Mouse (Mus musculus) left cerebral cortex, adult 18-20 months (tissue): ENCODE results near the gene Lrrc8e. TPM values are rescaled to one million over a fixed set of nuclear protein-coding genes. Genes with fewer than 3 reads are reported as not detected.
A peak's percentile ranks its signal among the peaks of the same experiment; 100 is the strongest.
"Not testable (repeated sequence)": the region's sequence is repeated elsewhere in the genome, so short reads cannot be mapped to it uniquely, and the experiment has no call there.

Experiments
- DNase-seq, 2 experiments: peaks; one replicate each; pipeline ENCODE4 v3.0.0; 2021 to 2022; ENCODE audit warnings: low spot score in 2 of 2, mixed read lengths in 1 of 2
- total RNA-seq, 2 experiments: library from RNA; stranded (reverse); gene quantifications; 2 replicates each; pipeline ENCODE4 v1.2.3; 2021

Lrrc8e gene
- total RNA-seq, 2 experiments from 2014 or later, result 0.33 TPM; not detected in 1

DNA sequence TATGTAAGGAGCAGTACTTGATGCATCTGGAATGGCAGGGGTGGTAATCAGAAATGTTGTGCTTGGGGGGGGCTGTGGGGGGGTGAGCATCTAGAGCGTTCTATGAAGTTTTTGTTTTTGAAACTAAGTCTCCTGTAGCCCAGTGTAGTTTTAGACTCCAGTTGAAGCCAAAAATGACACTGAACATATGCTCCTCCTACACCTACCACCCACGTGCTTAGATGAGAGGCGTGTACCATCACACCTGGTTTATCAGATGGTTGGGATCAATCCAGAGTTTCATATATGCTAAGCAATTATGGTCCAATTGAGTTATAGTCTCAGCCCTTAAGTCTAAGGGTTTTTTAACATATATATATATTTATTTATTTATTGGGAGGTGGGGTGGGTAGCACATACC, 7.0 kb upstream of the Lrrc8e start:
- peak in 1 of 2 experiments; percentile 39 for DNase-seq

GRCm38 (mm10) chr8:4222059-4222458, 4.6 kb upstream of the Lrrc8e start:
- no peak for DNase-seq

DNA sequence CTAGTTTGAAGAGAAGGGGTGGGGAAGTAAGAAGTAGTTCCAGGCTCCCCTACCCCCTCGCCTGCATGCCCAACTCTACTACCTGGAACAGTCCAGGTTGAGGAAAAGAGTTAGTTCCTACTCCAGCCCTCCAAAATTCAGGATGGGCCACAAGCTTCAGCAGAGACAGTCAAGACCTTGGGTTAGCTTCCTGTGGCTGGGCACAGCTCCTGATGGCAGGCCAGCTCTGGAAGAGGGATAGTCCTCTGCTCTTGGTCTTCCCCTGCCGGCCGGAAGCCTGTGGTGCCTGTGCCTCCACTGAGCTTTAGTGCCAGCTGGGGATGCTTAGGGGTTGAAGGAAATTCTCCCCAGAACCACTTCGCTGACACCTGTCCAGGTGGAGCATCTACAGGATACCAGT, 304 bp upstream of the Lrrc8e start:
- DNase-seq, result no peak

GRCm38 (mm10) chr8:4227919-4228318, 1.3 kb downstream of the Lrrc8e start:
- DNase-seq, result no peak

DNA sequence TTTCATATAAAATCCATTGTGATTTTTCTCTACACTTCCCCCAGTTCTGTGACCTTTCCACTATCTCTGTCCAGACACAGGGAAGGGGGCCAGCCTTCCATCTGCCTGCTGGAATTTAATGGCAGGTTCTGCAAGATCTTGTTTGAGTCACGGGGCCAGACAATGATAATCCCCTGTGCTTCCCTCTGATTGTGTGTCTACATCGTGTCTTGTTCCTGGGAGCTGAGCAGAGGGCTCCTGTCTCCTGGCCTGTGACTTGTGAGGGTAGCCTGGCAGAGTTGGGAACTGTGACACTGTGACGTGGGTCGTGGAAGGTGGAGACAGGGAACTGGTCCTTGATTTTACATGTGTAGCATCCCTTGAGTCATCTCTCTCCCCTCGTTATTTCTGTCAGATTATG, 3.2 kb downstream of the Lrrc8e start:
- no peak for DNase-seq

- DNase-seq, result no peak
Observed at GRCm38 (mm10) chr8:4230612-4231351, 4.2 kb downstream of the Lrrc8e start.

GRCm38 (mm10) chr8:4237814-4238433, 11.3 kb downstream of the Lrrc8e start:
- DNase-seq, result no peak

GRCm38 (mm10) chr8:4238434-4239192, 12.0 kb downstream of the Lrrc8e start, which contains the start of the genes Map2k7 and Gm49320:
Map2k7 (plus strand) TSS chr8:4238740.
Gm49320 (plus strand) TSS chr8:4238865.
- peak; percentile 100 for DNase-seq

DNA sequence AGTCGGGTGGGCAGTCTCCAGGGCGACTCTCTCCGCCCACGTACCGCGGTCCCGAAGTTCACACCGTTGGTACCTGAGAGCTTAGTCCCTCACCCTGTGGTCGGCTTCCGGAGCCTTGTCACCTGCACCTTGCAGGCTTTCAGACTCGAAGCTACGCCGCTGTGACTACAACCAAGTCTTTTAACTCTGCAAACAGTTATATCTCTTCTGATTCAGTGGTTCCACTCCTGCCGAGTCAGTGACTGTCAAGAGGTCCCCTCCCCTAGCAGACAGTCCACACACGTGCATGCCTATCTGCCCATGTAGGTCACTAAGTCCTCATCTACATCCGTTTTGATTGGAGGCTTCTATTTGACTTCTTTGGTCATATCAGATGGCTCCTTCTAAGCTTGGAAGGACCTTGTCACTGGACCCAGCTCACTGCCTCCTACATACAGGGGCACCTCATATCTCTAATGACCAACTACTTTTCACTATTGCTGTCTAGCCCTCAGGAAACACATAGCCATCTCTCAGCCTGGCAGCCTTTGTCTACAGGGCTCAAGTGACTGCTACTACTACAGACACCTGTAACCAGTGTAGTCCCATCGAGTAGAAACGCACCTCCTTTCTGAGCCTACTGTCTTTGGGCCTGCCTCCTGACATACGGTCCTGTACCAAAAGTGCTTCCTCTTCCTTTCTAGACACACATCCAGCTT, 12.7 kb downstream of the Lrrc8e start:
- DNase-seq, result no peak

- no peak for DNase-seq
Observed at GRCm38 (mm10) chr8:4245061-4245460, 18.4 kb downstream of the Lrrc8e start.

DNA sequence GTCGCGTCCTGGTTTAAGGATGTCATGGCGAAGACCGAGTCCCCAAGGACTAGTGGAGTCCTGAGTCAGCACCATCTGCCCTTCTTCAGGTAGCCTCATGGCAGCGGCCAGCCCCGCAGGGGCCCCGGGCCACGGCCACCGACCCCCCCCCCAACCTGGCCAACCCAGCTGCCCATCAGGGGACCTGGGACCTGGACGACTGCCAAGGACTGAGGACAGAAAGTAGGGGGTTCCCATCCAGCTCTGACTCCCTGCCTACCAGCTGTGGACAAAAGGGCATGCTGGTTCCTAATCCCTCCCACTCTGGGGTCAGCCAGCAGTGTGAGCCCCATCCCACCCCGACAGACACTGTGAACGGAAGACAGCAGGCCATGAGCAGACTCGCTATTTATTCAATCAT, 19.1 kb downstream of the Lrrc8e start:
- DNase-seq, result no peak

DNA sequence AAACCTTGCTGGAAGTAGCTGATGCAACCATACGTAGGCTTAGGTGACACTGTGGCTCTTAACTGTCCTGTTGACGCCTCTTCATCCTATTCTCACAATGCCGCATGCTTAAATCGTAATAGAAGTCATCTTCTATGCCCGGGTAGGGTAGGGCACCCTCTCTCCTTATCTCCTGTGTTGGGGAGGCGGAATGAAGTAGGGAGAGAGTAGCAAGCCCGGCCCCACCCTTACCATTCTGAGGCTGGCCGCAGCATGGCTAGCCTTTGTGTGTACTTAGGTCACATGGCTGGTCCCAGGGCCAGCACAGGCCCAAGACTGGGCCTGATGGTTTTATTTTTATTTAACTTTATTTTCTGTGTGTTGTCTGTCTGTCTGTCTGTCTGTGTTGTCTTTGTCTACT, 20.6 kb downstream of the Lrrc8e start:
- no peak for DNase-seq

GRCm38 (mm10) chr8:4247951-4248540, 21.4 kb downstream of the Lrrc8e start, which contains the start of gene Tgfbr3l:
Tgfbr3l (plus strand) TSS chr8:4248214.
- no peak for DNase-seq

DNA sequence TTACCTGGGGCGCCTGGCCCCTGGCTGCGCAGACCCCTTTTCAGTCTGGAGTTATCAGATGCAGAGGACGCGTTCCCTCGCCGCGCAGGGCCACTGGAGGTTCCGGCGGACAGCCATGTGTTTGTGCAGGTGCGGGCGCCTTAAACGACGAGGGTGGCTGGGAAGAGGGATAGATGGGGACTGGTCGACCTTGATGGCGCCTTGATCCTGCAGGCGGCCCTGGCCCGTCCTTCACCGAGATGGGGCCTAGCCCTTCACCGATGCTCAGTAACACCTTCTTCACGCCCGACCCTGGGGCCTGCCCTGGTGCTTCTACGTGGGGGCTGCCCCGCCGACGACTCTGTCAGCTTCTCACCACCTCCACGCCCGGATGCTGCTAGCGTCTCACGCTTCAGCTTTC, 22.6 kb downstream of the Lrrc8e start:
- DNase-seq, result peak in 1 of 2 experiments; percentile 47

DNA sequence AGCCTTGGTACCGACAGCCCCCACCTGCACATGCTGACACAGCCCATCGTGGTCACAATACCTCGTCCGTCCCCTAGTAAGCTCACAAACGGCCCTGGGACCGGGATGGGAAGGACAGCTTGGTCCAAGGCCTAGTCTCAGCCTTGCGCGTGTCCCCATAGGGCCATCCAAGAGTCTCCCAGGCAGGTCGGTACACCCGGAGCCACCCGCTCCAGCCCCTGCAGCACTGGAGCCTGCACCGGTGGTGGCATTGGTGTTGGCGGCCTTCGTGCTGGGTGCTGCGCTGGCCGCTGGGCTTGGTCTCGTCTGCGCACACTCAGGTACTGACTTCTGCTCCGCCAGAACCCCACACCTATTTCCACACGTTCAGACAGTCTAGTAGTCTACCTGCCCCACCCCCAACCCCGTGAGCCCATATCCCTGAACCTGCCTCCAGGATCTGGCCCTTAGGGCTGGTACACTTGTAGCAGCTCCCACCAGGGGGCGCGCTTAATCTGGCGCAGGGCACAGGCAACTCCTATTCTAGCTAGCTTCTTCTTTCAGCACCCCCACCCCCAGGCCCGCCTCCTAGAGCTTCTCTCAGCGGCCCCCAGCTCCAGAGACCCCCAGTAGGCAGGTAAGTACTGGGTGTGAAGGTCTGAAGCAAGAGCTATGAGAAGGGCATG, 23.8 kb downstream of the Lrrc8e start:
- peak; percentile 88 to 89 for DNase-seq

- DNase-seq, result no peak
Observed at GRCm38 (mm10) chr8:4252116-4252760, 25.6 kb downstream of the Lrrc8e start.

GRCm38 (mm10) chr8:4252934-4253841, 26.6 kb downstream of the Lrrc8e start, which contains the start of gene Snapc2:
Snapc2 (plus strand) TSS chr8:4253080.
- DNase-seq, result peak; percentile 96

DNA sequence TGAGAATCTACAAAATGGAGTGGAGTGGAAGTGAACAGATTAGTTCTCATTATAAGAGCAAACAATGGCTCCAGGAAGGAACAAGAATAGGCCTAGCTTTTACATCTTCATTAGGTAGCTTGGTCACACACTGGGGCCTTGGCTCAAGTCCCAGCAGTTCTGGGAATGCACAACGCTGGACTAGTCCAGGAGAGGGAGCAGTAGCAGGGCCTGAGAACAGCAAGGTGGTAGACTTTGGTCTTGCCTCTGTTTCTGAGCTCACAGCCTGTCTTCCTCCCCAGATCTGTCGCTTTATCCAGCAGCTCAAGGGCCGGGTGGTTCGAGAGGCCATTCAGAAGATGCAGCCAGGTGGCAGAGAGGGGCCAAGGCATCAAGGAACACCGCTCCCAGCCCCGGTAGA, 27.4 kb downstream of the Lrrc8e start:
- DNase-seq, result peak; percentile 49 to 61

- DNase-seq, result not testable (repeated sequence)
Observed at GRCm38 (mm10) chr8:4255471-4255870, 28.8 kb downstream of the Lrrc8e start.
